Mouse (Mus musculus): ENCODE measurements at regions not wholly inside any gene's neighbourhood (a gene's known extent, or its start where the extent isn't known, plus 50 kb on each side); places are given as distances from the start of the nearest gene placed in this dataset.
A peak's percentile ranks its signal among the peaks of the same experiment; 100 is the strongest.

DNA sequence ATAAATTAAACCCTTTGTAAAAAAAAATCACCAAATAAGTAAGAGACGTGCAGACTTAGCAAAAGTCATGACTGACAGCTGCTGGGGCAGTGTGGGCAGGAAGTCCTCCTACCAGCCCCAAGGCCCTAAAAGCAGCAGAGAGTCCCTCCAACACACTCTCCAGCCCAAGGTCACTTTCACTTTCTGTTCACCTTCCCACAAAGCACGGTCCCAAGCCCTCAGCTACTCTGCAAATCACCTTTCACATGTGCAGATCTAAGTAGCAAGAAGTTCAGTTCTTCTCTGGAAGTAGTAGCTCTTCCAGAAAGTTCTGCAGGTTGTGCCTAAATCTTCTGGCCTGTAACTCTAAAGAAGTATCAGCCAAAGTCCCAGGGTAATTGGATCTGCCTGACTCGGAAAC, 120.8 kb upstream of the Gm26657 start:
- peak; percentile 63 for ATAC-seq

DNA sequence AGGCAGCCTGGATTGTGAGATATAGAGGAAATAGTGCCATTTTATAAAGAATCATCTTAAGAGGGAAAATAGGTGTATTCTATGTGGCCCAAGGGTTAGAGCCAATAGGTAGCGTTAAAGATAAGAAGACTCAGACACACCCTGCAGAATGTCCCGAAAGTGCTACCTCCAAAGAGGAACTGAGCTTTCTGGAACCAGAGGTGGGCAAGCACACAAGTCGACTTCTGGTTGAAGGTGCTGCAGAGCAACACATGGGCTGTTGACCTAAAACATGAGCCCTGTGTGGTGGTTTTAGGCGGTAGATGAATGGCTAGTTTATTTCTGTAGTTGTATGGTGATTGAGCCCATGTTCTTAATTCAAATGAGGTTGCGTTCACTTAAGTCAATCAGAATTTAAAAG, 121.4 kb upstream of the Gm26657 start:
- no peak for ATAC-seq

DNA sequence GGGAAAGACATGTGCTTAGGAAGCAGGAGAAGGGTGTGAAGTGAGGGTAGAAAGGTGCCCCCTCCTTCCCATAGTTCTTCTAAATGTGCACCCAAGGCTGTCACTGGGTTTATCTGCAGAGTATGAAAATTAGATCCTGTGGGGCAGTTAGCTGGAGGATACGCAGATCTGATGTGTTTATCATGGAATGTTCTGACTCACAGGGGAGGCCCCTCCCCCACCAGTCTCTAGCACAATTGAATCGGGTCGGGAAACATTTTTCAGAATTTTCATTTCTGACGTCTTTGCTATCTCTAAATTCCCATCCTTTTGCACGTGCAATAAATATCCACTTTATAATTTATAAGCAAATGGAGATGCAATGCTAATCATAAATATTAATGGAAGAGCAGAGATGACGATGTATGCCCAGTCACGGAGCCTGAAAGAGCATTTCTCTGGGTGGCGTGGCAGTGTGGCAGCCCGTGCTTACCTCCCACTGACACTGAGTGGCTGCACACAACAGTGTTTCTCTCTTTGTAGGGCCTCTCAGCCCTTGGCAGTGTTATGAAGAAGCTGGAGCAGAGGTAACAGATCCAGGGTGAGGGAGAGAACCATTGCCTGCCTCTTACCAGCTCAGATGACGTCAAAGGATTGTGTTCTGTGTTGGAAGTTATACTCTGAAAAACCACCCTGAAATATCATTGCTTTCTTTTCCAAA, 122.1 kb upstream of the Gm26657 start:
- ATAC-seq: no peak

DNA sequence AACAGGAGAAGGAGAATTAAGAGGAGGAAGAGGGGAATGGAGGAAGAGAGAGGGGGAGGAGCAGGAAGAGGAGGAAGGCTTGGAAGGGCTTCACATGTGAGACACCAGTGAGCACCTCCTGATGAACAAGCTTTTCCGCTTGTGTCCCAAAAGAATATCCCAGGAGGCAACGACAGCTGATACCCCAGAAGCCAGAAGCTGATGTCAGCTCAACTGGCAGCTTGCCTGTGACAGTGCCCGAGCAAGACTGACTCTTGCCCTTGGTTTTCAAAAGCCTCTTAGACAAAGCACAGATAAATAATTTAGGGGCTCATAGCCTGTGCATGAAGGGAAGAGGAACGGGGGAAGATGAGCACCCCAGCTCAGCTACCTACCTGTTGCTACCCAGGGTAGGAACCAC, 127.5 kb upstream of the Gm26657 start:
- ATAC-seq: no peak

DNA sequence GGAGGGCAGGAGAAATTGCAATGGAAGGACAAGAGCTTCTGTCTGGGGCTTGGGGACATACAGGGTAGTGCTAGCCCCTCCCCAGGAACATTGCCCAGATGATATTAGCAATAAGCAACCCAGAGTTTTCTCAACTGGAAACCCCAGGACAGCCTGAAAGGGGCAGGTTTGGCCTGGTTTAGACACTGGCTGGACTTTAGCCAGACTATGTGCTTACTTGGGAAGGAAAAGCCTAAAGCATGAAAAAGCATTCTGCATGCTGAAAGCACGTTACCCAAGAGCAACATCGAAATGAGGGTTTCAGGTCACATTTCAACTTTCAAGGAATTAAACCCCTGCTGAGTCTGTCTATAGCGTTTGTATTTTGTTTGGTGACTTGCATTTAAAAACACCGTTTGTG, 128.1 kb upstream of the Gm26657 start:
- no peak for ATAC-seq

DNA sequence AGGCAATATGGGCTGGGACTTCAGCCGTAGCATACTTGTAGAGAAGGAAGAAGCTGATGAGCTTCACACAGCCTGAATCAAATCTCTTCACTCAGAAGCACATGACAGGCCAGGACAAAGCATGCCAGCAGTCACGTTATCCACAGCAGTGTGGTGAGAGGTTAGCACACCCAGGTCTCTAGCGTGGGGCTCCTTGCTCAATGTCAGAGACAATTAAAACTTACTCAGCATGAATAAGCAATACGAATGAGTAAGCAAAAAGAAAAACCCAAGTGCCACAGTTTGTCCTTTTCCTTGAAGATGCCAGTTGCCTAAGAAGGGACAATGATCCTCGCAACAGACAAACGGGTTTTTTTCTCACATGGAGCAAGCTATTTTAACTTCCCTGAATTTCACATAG, 129.6 kb upstream of the Gm26657 start:
- ATAC-seq: no peak

DNA sequence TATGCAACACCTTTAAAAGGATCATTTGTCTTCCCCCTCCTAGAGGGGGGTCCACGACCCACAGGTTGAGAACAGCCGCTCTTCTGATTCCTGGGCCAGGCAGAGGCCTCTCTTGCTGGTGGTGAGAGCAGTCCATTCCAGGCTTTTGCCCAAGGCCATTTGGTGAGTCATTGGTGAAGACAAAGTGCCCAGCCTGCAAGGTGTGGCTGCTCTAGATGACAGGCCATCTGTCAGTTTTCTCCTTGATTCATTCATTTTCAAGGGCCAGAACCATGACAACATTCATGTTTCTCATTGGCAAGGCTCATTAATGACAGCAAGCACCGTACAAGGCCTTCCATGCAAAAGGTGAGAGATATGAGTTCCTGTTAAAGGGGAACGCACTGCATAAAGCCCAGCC, 131.2 kb upstream of the Gm26657 start:
- no peak for ATAC-seq

DNA sequence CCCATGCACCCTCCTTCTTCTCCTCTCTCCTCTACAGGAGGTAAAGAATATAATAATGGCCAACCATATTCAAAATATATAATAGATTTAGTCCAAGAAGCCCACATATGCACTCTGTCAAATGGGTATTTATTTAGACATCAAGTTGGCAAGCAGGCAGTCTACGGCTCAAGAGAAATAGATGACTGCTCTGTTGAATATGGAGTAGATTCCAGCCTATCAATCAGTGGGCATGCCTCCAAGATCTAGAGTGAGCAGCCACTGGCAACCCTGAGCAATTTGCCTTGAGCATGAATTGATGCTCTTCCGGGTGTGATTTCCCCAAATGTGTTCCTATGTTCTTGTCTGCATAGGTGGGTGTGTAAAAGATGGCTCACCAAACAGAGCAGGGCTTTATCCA, 141.5 kb upstream of the Gm26657 start:
- ATAC-seq: no peak

DNA sequence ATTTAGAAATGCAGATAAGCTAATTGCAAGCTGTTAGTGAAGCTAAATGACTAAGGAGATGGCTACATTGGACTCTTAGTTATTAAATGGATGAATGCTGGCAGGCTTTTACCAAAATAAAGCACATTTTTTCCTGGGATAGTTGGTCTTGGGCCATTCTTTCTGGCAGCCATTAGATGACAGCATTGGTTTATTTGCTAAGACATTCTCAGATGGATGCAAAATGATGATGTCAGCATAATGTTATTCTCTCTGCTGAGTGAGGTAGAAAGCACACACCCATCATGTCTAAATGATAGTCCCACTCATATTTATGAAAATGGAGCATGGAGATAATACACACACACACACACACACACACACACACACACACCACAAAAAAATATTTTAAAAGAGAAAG, 141.9 kb upstream of the Gm26657 start:
- ATAC-seq: no peak

DNA sequence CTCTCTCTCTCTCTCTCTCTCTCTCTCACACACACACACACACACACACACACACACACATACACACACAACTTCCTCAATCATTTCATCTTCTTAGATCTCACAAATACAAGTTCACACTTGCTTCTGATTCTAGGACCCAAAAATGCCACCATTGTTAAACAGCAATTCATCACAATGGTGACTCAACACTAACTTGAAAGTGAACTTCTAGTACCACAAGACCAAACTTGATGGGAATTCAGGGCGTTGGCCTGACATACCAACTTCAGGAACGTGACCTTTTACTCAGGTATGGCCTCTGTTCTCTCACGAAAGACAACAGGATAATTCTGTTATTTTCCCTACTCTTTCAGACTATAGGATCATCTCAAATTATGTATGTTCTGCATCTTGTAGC, 157.5 kb upstream of the Gm26657 start:
- ATAC-seq: no peak

DNA sequence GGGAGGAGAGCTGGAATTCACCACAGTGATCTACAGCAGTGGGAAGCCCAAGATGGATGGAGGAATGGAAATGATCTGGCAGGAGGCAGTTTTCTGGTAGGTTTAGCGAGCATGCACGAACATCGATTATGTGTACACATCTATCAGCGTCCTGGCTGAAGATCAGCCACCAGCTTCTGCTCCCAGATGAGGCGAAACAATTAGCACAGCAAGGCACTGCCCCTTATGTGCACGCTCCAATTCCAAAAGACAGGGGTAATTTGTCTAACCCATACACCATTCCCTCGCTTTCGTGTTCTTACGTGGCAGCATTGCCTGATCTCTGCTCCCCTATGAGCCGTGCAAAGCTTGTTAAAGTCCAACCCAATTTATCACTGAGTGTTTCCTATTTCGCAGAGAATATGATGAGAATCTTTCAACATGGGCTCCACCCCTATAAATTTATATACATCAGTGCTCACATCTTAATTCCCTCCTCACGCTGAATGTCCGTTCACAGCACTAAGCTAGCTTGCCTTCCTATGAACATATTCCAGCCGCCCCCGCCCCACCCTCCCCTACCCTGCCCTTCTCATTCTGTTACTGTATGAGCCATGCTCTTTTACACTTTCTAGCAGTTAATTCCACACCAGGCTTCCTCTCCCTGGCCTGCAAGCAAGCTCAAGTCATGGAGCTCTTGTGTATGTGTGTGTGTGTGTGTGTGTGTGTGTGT, 162.9 kb upstream of the Gm26657 start:
- ATAC-seq: no peak

DNA sequence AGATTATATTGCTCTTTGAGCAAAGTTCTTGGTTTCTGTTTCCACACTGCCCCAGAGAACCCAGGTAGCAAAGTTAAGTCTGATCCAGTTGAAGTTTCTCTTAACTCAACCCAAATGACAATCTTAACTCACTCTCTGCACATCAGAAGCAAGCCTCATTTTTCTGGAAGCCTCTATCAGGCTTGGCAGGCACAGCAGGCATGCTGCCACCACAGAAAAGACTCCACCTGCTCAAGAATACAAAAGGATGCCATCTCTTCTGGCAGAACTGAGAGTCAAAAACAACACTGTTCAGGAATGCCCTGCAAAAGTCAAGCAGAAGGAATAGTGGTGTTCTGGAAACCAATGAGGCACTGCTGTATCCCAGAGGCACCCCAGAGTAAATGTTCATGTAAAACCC, 187.7 kb upstream of the Gm26657 start:
- no peak for ATAC-seq

DNA sequence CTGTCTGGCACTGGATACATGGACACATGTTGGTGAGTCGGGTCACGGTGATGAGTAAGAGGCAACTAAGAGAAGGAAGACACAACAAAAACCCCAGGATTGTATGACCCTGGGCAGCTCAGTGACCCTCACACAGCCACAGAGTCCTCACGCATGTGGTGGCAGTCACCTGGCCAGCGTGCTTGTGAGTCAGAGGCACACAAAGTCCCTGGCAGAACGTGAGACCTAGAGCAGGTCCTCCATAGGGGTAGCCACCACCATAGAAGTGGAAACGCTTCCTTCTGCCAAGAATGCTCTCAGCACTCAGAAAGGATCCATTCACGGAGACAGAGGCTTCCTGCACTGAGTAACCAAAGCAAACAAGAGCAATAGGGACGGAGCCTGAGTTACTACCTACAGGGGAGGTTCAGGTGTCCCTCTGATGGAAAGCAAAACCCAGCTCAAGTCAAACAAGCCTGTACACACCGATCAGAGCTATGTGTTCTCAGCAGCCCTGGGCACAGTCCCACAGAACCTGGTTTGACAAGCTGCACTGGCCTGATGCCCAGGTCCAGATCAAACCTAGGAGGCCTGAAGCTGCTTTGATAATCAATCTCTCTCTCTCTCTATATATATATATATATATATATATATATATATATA, 206.4 kb upstream of the Gm26657 start:
- no peak for ATAC-seq

DNA sequence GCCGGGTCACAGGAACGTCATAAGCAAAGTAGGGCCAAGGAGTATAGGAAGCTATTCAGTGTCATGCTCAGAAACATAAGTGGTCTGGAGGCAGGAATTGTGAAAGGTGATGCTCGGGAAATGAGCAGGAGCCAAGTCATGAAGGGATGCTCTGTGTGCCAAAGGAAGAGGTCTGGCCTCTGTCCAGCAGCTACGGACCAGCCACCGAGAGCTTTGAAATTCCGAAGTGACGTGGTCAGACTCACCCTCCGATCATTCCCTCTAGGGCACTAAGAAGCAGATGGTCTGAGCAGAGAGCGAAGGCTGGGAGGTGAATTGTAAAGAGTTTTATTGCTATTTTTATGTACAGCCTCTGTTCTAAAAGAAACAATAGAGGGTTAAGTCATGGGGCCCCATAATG, 206.9 kb upstream of the Gm26657 start:
- ATAC-seq: no peak

DNA sequence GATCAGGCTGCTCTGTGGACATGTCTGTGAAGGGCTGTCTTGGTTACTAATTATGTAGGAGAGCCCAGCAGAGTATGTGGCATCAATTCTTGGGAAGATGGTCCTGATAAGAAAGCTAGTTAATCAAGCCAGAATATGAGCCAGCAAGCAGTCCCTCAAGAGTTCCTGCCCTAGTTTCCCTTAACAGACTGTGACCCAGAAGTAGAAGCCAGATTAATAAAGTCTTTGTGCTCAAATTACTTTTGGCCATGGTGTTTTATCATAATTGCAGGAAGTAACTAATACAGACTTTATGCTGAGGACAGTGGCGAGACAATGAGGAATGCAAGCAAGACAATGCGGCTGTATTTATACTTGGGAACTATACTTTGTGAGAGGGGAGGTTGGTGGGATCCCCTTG, 211.3 kb upstream of the Gm26657 start:
- ATAC-seq: no peak

DNA sequence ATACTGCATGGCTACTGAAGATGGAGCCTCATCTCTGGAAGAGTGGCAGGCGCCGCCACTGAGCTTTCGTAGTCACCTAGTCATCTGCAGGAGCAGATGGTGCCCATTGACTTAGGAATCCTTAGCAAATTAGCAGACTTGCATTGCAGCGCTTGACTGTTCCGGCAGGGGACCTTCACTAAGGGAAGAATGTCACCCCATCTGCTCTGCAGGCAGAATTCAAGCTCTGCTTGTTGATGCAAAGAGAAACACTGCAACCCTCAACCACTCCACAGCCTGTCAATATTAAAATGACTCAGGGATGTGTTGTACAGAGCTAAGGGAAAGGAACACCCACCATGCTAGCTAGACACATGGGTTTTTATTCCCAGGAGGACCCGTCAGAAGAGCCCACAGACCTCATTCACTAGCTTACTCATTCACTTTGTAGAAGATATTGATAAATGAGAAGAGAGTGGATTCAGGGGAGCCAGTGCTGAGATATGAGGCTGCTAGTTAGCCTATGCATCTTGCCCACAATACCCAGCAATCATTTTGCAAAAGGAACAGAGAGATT, 215.4 kb upstream of the Gm26657 start:
- no peak for ATAC-seq

DNA sequence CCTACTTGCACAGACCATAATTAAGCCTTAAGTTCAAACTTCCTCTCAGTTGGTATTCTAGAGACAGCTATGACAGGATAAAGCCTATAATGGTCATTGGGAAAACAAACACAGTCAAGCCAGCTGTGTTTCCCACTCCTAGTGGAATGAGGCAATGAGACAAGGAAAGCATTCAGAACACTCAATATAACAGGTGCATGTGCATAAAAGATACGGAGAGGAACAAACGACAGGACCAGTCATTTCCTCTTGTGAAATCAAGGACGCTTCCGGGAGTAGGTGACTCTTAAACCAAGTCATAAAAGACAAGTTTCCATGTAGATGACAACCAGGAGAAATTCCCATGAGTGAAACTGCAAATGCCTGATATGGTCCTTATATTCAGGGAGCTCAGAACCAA, 232.1 kb upstream of the Gm26657 start:
- ATAC-seq: no peak

DNA sequence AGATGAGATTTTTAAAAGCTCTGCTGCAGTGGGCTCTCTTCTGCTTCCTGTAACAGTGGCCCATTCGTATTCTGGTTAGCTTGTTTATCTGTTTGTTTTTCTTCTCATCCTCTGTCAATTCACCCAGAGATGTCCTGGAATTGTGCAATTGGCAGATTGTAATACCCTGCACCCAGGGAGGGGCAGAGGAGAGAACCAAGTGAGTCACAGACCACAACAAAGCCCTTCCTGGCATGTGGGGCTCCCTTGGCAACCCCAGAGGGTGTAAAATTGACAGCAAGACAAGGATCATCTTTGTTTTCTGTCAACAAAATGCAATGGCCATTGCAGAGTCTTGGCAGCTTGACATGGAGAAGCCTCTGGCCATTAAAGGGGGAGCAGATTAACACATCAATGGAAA, 233.1 kb upstream of the Gm26657 start:
- no peak for ATAC-seq

DNA sequence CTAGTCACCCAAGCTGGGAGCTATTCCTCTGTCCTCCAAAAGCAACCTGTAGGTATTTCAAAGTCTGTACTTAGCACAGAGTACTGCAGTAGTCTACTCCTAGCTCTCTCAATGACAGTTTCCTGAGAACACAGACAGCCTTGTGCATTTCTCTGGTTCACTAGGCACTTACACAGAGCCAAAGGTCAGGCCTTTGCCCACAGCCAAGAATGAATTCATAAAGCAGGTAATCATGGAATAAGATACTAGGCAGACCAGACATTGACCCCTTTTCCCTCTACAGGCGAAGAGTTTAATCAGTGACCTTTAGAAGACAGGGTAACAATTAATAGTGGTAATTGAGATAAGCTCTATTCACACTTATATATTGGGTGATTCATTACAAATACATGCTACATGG, 233.8 kb upstream of the Gm26657 start:
- no peak for ATAC-seq

DNA sequence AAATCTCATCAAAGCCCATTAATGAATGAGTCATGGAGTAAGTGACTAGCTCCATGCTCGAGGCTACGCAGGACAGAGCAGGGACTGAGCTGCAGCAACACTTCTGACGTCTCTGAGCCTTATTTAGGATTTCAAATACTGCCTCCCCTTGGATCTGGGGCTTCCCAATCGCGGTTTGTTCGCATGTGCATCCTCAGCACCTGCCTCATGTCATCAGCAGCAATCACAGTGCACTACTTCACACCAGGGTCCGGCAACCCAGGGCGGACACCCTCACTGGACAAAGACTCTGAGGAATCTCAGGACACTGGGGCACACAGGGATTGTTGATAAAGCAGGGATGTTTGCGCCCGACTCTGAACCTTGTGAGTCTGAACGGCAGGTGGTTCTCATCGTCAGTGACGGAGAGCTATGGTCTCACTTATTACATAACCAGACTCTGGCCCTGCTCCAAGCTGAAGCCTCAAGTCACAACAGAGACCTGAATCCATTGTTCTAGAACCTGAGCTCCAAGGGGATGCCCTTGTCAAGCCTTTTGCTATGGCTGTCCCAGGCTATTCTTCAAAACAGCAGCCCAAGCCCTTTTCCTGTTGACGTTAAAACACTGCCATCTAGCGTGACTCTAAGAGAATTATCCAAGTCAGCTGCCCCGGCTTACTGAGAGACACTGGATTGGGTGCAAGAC, 247.2 kb upstream of the Gm26657 start:
- no peak for ATAC-seq

DNA sequence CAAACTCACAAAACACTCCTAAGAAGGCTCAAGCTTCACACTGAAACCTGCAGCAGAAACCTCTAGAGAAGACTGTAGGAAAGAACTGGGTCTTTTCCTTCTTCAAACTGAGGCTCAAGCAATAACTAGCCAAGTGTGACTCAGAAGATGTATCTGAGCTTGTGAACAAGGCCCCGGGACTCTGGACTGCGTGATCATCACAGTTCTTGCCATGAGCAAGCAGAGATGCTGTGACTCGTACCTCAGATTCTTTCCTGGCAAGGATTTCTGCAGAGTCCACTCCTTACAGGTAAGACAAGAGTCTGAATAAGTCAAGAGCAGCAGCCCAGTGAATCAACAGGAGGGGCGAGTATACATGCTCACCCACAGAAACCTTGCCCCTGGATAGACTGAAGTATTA, 250.5 kb upstream of the Gm26657 start:
- no peak for ATAC-seq

DNA sequence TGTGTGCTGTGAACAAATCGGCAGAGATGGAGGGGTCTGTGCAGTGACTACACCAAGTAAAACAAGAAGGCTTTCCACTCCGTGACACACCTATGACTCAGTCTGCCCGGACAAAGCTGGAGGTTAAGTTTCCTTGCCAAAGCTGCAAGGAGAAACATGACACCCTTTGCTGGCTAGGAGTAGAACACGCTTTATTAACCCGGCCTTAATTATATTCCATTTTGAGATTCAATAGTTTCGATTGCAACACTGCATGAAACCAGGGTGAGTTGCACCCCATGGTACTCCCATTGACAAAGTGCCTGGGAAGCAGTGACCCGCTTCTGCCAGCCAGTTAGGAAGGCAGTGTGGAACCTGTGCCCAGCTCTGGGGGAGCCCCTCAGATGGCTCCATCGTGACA, 256.2 kb upstream of the Gm26657 start:
- no peak for ATAC-seq

DNA sequence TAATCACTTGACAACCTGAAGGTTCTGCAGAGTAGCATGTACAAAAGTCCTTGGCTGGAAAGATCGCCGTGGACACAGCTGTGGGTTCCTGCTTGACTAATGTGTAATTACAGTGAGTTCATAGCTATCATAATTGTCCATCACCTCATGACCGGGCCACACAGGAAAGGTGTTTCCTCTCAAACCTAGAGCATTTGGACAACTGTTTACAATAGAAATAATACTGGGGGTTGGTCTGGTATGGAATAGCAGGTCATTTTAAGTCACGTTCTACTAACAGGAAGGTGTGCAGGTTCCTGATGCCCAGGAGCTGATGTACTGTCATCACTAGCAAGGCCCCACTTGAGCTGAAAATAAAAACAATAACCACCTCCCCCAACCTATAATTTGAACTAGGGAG, 283.1 kb upstream of the Gm26657 start:
- ATAC-seq: no peak

Measured in inflammation-experienced regulatory T-cells, adult 6 months (primary cell).